Mouse (Mus musculus) heart, embryonic 12.5 days (tissue): ENCODE measurements around the gene Capn12. TPM values are rescaled to one million over a fixed set of nuclear protein-coding genes. Genes with fewer than 3 reads are reported as not detected.
A peak's percentile ranks its signal among the peaks of the same experiment; 100 is the strongest.

Experiments
- ATAC-seq: fragments of 200-750 bp; cut with Nextera tagmentation; 2 replicates; pipeline ENCODE4 v1.8.0; 2017; ENCODE audit warnings: moderate TSS enrichment, moderate library complexity; ENCODE audit not compliant: insufficient number of reproducible peaks, low FRiP score
- H3K27ac ChIP-seq: fragments of 300-500 bp; sonication (generic); 2 replicates; pipeline ENCODE4 v1.5.1; 2016; ENCODE audit warnings: mild to moderate bottlenecking, moderate library complexity; ENCODE audit not compliant: poor library complexity, severe bottlenecking
- H3K27me3 ChIP-seq: fragments of 300-500 bp; sonication (generic); replicated peaks from 2 replicates; pipeline ENCODE4 v1.6.1; 2016; ENCODE audit warnings: mild to moderate bottlenecking, moderate library complexity
- H3K36me3 ChIP-seq: fragments of 300-500 bp; sonication (generic); 2 replicates; pipeline ENCODE4 v1.6.1; 2016; ENCODE audit warnings: mild to moderate bottlenecking, moderate library complexity
- H3K4me1 ChIP-seq: fragments of 300-500 bp; sonication (generic); replicated peaks from 2 replicates; pipeline ENCODE4 v1.6.1; 2016; ENCODE audit warnings: mild to moderate bottlenecking
- H3K4me2 ChIP-seq: fragments of 300-500 bp; sonication (generic); 2 replicates; pipeline ENCODE4 v1.6.1; 2016; ENCODE audit warnings: mild to moderate bottlenecking, moderate library complexity
- H3K4me3 ChIP-seq: fragments of 300-500 bp; sonication (generic); 2 replicates; pipeline ENCODE4 v1.5.1; 2016; ENCODE audit warnings: mild to moderate bottlenecking
- H3K9ac ChIP-seq: fragments of 300-500 bp; sonication (generic); 2 replicates; pipeline ENCODE4 v1.6.1; 2016; ENCODE audit warnings: mild to moderate bottlenecking, moderate library complexity
- H3K9me3 ChIP-seq: fragments of 300-500 bp; sonication (generic); replicated peaks from 2 replicates; pipeline ENCODE4 v1.6.1; 2016; ENCODE audit warnings: mild to moderate bottlenecking, moderate library complexity
- WGBS: fragments of 180-500 bp; shearing (Covaris S2); methylation state at CpG from one replicate; pipeline ENCODE4 v1.1.7; 2016; 5-methylcytosine and 5-hydroxymethylcytosine counted together
- polyA plus RNA-seq: library from polyadenylated mRNA; unstranded; fragments of >200 nt; fragmentation: Nextera tagmentation; extraction: Ambion mirVana; gene quantifications from 2 replicates; pipeline ENCODE4 v1.2.1, GENCODE M21; 2016

Gene Capn12
- polyA plus RNA-seq, 1 experiment from 2014 or later: 0.17 TPM

- Histone ChIP-seq H3K36me3 (peaks cover 20% of the 10 kb centered on the region), H3K4me2 (no peak overlapping the region), H3K9me3 (no peaks in the 10 kb centered on the region), H3K27ac (peak overlapping the region; percentile 61; the same call in 1 of the 2 replicates), H3K9ac (no peak overlapping the region), H3K4me3 (no peak overlapping the region), H3K27me3 (no peaks in the 10 kb centered on the region), H3K4me1 (peaks cover 77% of the 10 kb centered on the region)
- WGBS: 65% methylated on average over 4 of the region's 4 CpGs
- no peak for ATAC-seq
These were observed 50.4 kb downstream of the Capn12 start for GRCm38 (mm10) chr7:28931695-28932039.

GRCm38 (mm10) chr7:28932421-28933041 lies 51.3 kb downstream of the Capn12 start:
- ATAC-seq: no peak
- WGBS: 54% methylated on average over 6 of the region's 6 CpGs
- Histone ChIP-seq H3K27ac (peak overlapping the region; percentile 65), H3K4me1 (peaks cover 83% of the 10 kb centered on the region), H3K9ac (no peak overlapping the region), H3K27me3 (no peaks in the 10 kb centered on the region), H3K4me2 (no peak overlapping the region; the same call in 1 of the 2 replicates), H3K9me3 (no peaks in the 10 kb centered on the region), H3K36me3 (peaks cover 18% of the 10 kb centered on the region), H3K4me3 (no peak overlapping the region)

- ATAC-seq: no peak
- Histone ChIP-seq H3K27me3 (no peaks in the 10 kb centered on the region), H3K9ac (peak overlapping the region; percentile 17; the same call in 1 of the 2 replicates), H3K4me2 (no peak overlapping the region), H3K9me3 (no peaks in the 10 kb centered on the region), H3K4me3 (no peak overlapping the region), H3K27ac (peak overlapping the region; percentile 65), H3K36me3 (peaks cover 17% of the 10 kb centered on the region), H3K4me1 (peaks cover 94% of the 10 kb centered on the region)
- 95% methylated on average over 2 of the region's 2 CpGs for WGBS
These were observed 52.6 kb downstream of the Capn12 start for GRCm38 (mm10) chr7:28933825-28934224.

GRCm38 (mm10) chr7:28936787-28937186 lies 55.6 kb downstream of the Capn12 start:
- peak overlapping the region; percentile 95 for H3K27ac ChIP-seq
- H3K36me3 ChIP-seq: peaks cover 17% of the 10 kb centered on the region
- H3K9me3 ChIP-seq: no peaks in the 10 kb centered on the region
- no peaks in the 10 kb centered on the region for H3K27me3 ChIP-seq
- peaks cover 94% of the 10 kb centered on the region for H3K4me1 ChIP-seq
- no peak for ATAC-seq
- peak overlapping the region; percentile 51; the same call in 1 of the 2 replicates for H3K9ac ChIP-seq
- 60% methylated on average over 4 of the region's 4 CpGs for WGBS
- no peak overlapping the region for H3K4me3 ChIP-seq
- no peak overlapping the region for H3K4me2 ChIP-seq

GRCm38 (mm10) chr7:28938654-28939053 lies 57.4 kb downstream of the Capn12 start:
- Histone ChIP-seq H3K4me2 (no peak overlapping the region), H3K36me3 (peaks cover 27% of the 10 kb centered on the region), H3K4me3 (no peak overlapping the region), H3K9ac (peak overlapping the region; percentile 63; the same call in 1 of the 2 replicates), H3K27ac (peak overlapping the region; percentile 95), H3K27me3 (no peaks in the 10 kb centered on the region), H3K9me3 (no peaks in the 10 kb centered on the region), H3K4me1 (peaks cover 99% of the 10 kb centered on the region)
- ATAC-seq: no peak
- WGBS: 76% methylated on average over 4 of the region's 4 CpGs

- Histone ChIP-seq H3K4me1 (peaks cover 94% of the 10 kb centered on the region), H3K9me3 (no peaks in the 10 kb centered on the region), H3K4me2 (no peak overlapping the region), H3K27ac (peak overlapping the region; percentile 95), H3K9ac (peak overlapping the region; percentile 63), H3K4me3 (no peak overlapping the region), H3K27me3 (no peaks in the 10 kb centered on the region), H3K36me3 (peaks cover 18% of the 10 kb centered on the region)
- peak; percentile 25; the same call in 1 of the 2 replicates for ATAC-seq
- 52% methylated on average over 7 of the region's 7 CpGs for WGBS
These were observed 58.4 kb downstream of the Capn12 start for GRCm38 (mm10) chr7:28939418-28940183.

GRCm38 (mm10) chr7:28941129-28941528 lies 59.9 kb downstream of the Capn12 start:
- peaks cover 94% of the 10 kb centered on the region for H3K4me1 ChIP-seq
- no peak for ATAC-seq
- peaks cover 15% of the 10 kb centered on the region for H3K36me3 ChIP-seq
- 48% methylated on average over 4 of the region's 4 CpGs for WGBS
- peak overlapping the region; percentile 95 for H3K27ac ChIP-seq
- H3K9ac ChIP-seq: peak overlapping the region; percentile 55
- no peaks in the 10 kb centered on the region for H3K9me3 ChIP-seq
- no peak overlapping the region for H3K4me2 ChIP-seq
- H3K27me3 ChIP-seq: no peaks in the 10 kb centered on the region
- H3K4me3 ChIP-seq: no peak overlapping the region

- ATAC-seq: no peak
- Histone ChIP-seq H3K9me3 (no peaks in the 10 kb centered on the region), H3K4me1 (peaks cover 94% of the 10 kb centered on the region), H3K9ac (peak overlapping the region; percentile 55), H3K36me3 (peaks cover 13% of the 10 kb centered on the region), H3K4me2 (0 out of 2 replicates have a peak overlapping the region, but pooled peaks have one; percentile 5), H3K27ac (peak overlapping the region; percentile 95), H3K27me3 (no peaks in the 10 kb centered on the region), H3K4me3 (no peak overlapping the region)
- WGBS: 33% methylated on average over 4 of the region's 4 CpGs
These were observed 60.3 kb downstream of the Capn12 start for GRCm38 (mm10) chr7:28941542-28941941.

Other genes starting within 250 kb of the Capn12 start
- 3.4 and 4.7 TPM in 2 replicates for gene Fbxo27, start 188.6 kb upstream of the Capn12 start, polyA plus RNA-seq
- gene Fbxo17, start 164.6 kb upstream of the Capn12 start, polyA plus RNA-seq: 9.9 and 10.4 TPM in 2 replicates
- 116 TPM in 2 replicates for gene Mrps12, start 139.6 kb upstream of the Capn12 start, polyA plus RNA-seq
- 23.2 and 27.3 TPM in 2 replicates for gene Sars2, start 139.4 kb upstream of the Capn12 start, polyA plus RNA-seq
- gene Ccer2, start 125.2 kb upstream of the Capn12 start, polyA plus RNA-seq: not detected in 2 replicates
- 46.6 and 49.0 TPM in 2 replicates for gene Sirt2, start 114.7 kb upstream of the Capn12 start, polyA plus RNA-seq
- 30.0 and 32.1 TPM in 2 replicates for gene Nfkbib, start 113.9 kb upstream of the Capn12 start, polyA plus RNA-seq
- 2.7 and 2.8 TPM in 2 replicates for gene Rinl, start 92.5 kb upstream of the Capn12 start, polyA plus RNA-seq
- 218 and 232 TPM in 2 replicates for gene Hnrnpl, start 72.9 kb upstream of the Capn12 start, polyA plus RNA-seq
- 137 and 142 TPM in 2 replicates for gene Ech1, start 56.2 kb upstream of the Capn12 start, polyA plus RNA-seq
- gene Lgals4, start 47.6 kb upstream of the Capn12 start, polyA plus RNA-seq: 4.2 and 4.4 TPM in 2 replicates
- 1.1 and 1.3 TPM in 2 replicates for gene Lgals7, start 17.6 kb upstream of the Capn12 start, polyA plus RNA-seq
- gene Actn4, start 80.9 kb downstream of the Capn12 start, polyA plus RNA-seq: 317 and 318 TPM in 2 replicates
- 254 and 255 TPM in 2 replicates for gene Eif3k, start 100.4 kb downstream of the Capn12 start, polyA plus RNA-seq
- gene Map4k1, start 100.6 kb downstream of the Capn12 start, polyA plus RNA-seq: 5.8 and 6.5 TPM in 2 replicates
- gene Ryr1, start 243.8 kb downstream of the Capn12 start, polyA plus RNA-seq: 0.14 and 0.24 TPM in 2 replicates